Mouse (Mus musculus) inflammation-experienced regulatory T-cells, adult 6 months (primary cell): ENCODE measurements around the gene Dctn1. TPM values are rescaled to one million over a fixed set of nuclear protein-coding genes. Genes with fewer than 3 reads are reported as not detected.

ENCODE experiments used
- ATAC-seq: one replicate; pipeline ENCODE4 v1.8.0; 2017
- polyA plus RNA-seq, 3 experiments: library from polyadenylated mRNA; unstranded; fragments of 100-300 nt; shearing (Covaris generic); gene quantifications; one replicate each; pipeline ENCODE4 v1.2.1; 2017

The Dctn1 gene
- polyA plus RNA-seq, 3 experiments from 2014 or later = 15.5 to 21.0 (median 16.1) TPM

DNA sequence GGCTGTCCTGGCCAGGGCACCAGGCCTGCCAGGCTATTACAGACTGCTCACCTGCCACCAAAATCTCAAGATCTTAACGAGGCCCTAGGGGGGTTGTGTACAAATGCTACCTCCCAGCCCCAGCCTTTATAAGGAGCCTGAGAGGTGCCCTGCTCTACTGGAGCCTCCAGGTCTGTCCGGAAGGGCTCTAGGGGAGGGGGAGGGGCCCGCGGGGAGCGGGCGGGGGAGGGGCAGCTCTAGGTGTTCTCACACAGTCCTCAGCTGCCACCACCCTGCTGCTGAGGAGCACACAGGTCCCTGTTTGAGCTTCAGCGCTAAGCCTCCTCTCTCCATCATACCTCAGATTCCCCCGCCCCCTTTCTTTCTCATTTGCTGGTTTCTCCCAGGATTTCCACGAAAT, 71.4 kb downstream of the Dctn1 start:
- no peak for ATAC-seq

DNA sequence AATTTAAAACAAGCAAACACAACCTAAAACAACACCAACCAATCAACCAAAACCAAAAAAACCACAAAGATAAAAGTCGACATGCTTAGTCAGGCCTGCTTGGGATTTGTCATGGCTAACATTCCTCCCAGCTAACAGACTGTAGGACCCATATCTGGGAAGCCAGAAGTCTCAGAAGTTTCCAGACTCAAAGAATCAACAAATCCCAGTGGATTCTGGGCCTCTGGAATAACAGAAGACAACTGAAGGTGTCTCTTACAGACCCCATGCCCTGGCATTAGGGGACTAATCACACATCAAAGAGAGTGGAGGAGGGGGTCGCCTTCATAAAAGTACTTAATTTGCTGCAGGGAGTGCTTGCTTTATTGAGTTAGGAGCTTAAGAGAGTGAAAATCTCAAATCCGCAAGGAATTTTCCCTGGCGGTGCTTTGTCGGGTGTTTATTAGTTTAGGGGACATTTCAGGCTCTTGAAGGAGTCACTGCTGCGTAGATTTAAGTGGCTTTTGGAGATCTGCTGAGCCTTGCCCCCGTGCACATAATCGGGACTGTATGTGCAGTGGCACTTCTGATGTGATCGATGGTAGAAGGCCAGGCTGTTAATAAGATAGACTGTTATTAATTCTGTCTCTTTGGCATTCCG, 78.8 kb downstream of the Dctn1 start:
- no peak for ATAC-seq

- ATAC-seq = no peak
Observed at GRCm38 (mm10) chr6:83245134-83245533, 79.4 kb downstream of the Dctn1 start.

- ATAC-seq = no peak
Observed at GRCm38 (mm10) chr6:83245997-83246396, 80.3 kb downstream of the Dctn1 start.

DNA sequence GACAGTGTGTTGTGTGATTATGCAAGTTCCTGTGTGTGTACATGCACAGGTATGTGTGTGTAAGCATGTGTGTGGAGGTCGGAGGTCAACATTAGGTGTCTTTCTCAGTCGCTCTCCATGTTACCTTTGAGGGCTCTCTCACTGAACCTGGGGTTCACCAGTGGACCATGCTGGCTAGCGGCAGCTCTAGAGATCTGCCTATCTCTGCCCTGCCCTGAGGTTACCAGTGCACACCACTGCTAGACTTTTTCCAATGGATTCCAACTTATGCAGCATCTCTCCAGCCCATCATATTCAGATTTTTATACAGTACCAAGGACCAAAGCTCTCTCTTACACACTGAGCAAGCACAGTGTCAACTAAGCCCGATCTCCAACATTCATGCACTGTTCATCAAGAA, 81.0 kb downstream of the Dctn1 start:
- ATAC-seq = no peak

DNA sequence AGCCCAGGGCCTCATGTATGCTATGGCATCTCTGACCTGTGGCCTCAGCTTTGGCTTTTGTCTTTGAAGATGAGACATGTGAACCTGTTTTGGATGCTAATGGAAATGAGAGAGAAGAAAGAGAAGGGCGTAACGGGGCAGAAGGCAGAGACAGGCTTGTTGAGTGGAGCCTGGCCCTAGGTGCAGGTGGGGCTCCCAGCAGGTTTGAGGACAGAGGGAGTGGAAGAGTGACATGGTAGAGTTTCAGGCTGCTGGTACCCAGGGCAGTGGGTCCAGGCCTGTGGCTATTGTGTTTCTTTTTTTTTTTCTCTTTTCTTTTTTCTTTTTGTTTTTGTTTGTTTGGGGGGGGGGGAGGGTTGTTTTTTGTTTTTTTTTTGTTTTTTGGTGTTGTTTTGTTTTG, 81.4 kb downstream of the Dctn1 start:
- ATAC-seq = no peak

Other genes with a start within 250 kb of the Dctn1 start
- gene Sema4f, start 226.2 kb upstream of the Dctn1 start, polyA plus RNA-seq = 1 to 10 TPM; 2.4 to 3.6 (median 3.1) TPM
- 1 to 10 TPM in 1 of 3 experiments, under 1 TPM in 1, not detected in 1; 0.17 to 1.8 TPM for gene M1ap, start 219.0 kb upstream of the Dctn1 start, polyA plus RNA-seq
- 10 to 100 TPM; 23.6 to 36.1 (median 30.4) TPM for gene Dok1, start 132.4 kb upstream of the Dctn1 start, polyA plus RNA-seq
- gene Loxl3, start 131.7 kb upstream of the Dctn1 start, polyA plus RNA-seq = not detected
- 100 to 1,000 TPM; 423 to 474 (median 448) TPM for gene Aup1, start 111.4 kb upstream of the Dctn1 start, polyA plus RNA-seq
- gene Htra2, start 110.6 kb upstream of the Dctn1 start, polyA plus RNA-seq = 10 to 100 TPM; 23.5 to 29.2 (median 28.4) TPM
- 1 to 10 TPM; 2.1 to 2.7 (median 2.7) TPM for gene Dqx1, start 108.1 kb upstream of the Dctn1 start, polyA plus RNA-seq
- not detected for gene Tlx2, start 95.6 kb upstream of the Dctn1 start, polyA plus RNA-seq
- 10 to 100 TPM; 37.0 to 49.3 (median 49.1) TPM for gene Pcgf1, start 88.1 kb upstream of the Dctn1 start, polyA plus RNA-seq
- not detected for gene Lbx2, start 79.6 kb upstream of the Dctn1 start, polyA plus RNA-seq
- gene Ccdc142, start 64.3 kb upstream of the Dctn1 start, polyA plus RNA-seq = 1 to 10 TPM in 1 of 3 experiments, under 1 TPM in 1, not detected in 1; 0.79 to 3.2 TPM
- 1 to 10 TPM in 2 of 3 experiments, under 1 TPM in 1; 0.82 to 1.1 (median 1.1) TPM for gene Gm42688, start 64.3 kb upstream of the Dctn1 start, polyA plus RNA-seq
- 10 to 100 TPM; 60.0 to 78.3 (median 66.2) TPM for gene Mrpl53, start 56.9 kb upstream of the Dctn1 start, polyA plus RNA-seq
- 10 to 100 TPM in 2 of 3 experiments, 1 to 10 TPM in 1; 7.7 to 13.3 (median 12.9) TPM for gene Mogs, start 50.4 kb upstream of the Dctn1 start, polyA plus RNA-seq
- gene Wbp1, start 44.4 kb upstream of the Dctn1 start, polyA plus RNA-seq = 10 to 100 TPM; 25.1 to 28.9 (median 28.3) TPM
- gene Ino80b, start 40.5 kb upstream of the Dctn1 start, polyA plus RNA-seq = 1 to 10 TPM in 2 of 3 experiments, not detected in 1; 1.0 to 2.8 TPM
- gene Rtkn, start 30.5 kb upstream of the Dctn1 start, polyA plus RNA-seq = 1 to 10 TPM in 1 of 3 experiments, not detected in 2; 3.7 TPM
- under 1 TPM in 2 of 3 experiments, not detected in 1; 0.19 to 0.48 TPM for gene Wdr54, start 9.5 kb upstream of the Dctn1 start, polyA plus RNA-seq
- not detected for gene 1700003E16Rik, start 9.5 kb upstream of the Dctn1 start, polyA plus RNA-seq
- gene Slc4a5, start 53.9 kb downstream of the Dctn1 start, polyA plus RNA-seq = under 1 TPM in 2 of 3 experiments, not detected in 1; 0.49 to 0.59 TPM
- 100 to 1,000 TPM; 129 to 140 (median 134) TPM for gene Mthfd2, start 160.0 kb downstream of the Dctn1 start, polyA plus RNA-seq
- gene Mob1a, start 160.1 kb downstream of the Dctn1 start, polyA plus RNA-seq = 10 to 100 TPM; 57.7 to 67.7 (median 63.5) TPM
- 10 to 100 TPM; 59.4 to 85.5 (median 73.8) TPM for gene Bola3, start 183.2 kb downstream of the Dctn1 start, polyA plus RNA-seq